Mouse (Mus musculus): ENCODE measurements around the gene Adamts18.

DNA sequence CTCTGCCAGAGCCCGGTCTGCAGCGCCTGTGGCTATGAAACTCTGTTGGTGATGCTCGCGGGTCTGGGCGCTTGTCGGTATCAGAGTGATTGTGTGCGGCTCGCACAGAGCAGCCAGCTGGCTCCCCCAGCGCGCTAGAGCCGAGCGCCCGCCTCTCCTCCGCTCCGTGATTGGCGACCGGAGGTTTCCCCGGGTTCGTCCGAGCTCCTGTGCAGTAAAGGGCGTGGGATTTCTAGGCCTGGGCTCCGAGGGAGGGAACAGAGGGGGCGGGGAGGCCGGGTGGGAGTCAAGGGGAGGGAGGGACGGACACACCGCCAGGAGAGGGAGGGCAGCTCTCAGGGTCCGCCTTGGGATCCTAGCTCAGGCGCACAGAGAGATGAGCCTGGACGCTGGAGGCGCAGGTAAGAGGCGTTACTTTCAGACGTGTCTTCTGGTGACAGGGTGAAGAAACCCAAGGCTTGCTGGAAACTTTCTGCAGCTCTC is at the start of gene Adamts18:
- TF ChIP-seq CTCF (IDR thresholded peaks at IDR 0.05; ENCODE audit: low read depth, low read length) = no peak
- TF ChIP-seq TAL1 (conservative IDR thresholded peaks at IDR 0.05; ENCODE audit: low read depth, low read length) = no peak
- no peak for TF ChIP-seq POLR2AphosphoS5 (IDR thresholded peaks at IDR 0.05; ENCODE audit: insufficient replicate concordance, low read depth, low read length)
- no peak for TF ChIP-seq GATA2 (IDR thresholded peaks at IDR 0.05; ENCODE audit: borderline replicate concordance, low read depth, low read length)
- no peak for TF ChIP-seq GATA1 (IDR thresholded peaks at IDR 0.05; ENCODE audit: borderline replicate concordance, low read length)
